In the genomic region with DNA sequence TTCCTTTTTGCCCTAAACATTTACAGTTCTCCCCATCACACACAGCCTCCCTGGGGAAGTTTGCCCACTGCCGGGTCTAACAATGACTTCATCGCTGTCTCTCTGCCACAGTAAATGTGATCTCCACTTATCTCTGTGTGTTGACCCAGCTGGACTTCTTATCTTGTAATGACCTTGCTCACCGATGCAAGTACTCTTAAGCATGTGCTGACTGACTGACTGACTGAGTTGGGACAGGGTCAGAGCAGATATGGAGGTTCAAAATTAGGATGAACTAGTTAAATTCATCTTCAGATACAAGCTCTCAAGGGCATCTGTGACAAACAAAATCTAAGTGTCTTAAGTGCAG, we compare ENCODE assay signal across 26 mouse cellular contexts.
DNase-seq lines count a peak whose midpoint lies in the region; ATAC-seq and TF ChIP-seq lines count a peak whose summit lies in the region.
"Had no signal": no experiment of that assay in that cellular context is flagged by ENCODE, and none has a peak within 500 bp of the region (broad histone marks: within the 10 kb centered on the region; RNA-seq: fewer than 3 reads in every experiment).

No protein-coding gene starts in this region.

- peak; percentile 7 to 17 for DNase-seq in heart, adult 18-20 months
- DNase-seq in heart, embryonic 10.5 days (ENCODE audit: low spot score): no peak
- no peak for DNase-seq in midbrain, embryonic 10.5 days (ENCODE audit: low spot score)
- no peak for DNase-seq in midbrain, embryonic 11.5 days (ENCODE audit: low spot score, missing footprints)
- no peak for DNase-seq in gastrocnemius, postnatal 14 days
- DNase-seq: adrenal gland, postnatal 10 days; B cell, adult 2 months; cerebellum, adult 11 months; cerebellum, adult 2 months; cerebellum, adult 9-11 months; cerebellum, postnatal 25 days; gastrocnemius, postnatal 10 days; heart, adult 11 months; heart, postnatal 36 days; kidney, adult 11 months had no signal

- H3K27ac ChIP-seq in heart, embryonic 10.5 days: no peak overlapping the region
- H3K27ac ChIP-seq in midbrain, embryonic 10.5 days (replicated peaks): peak overlapping the region; percentile 81
- no peak overlapping the region for H3K27ac ChIP-seq in midbrain, embryonic 11.5 days (ENCODE audit: low read depth, low read length)
- no peak overlapping the region; the same call in 1 of the 2 replicates for H3K27ac ChIP-seq in intestine, postnatal 0 days (ENCODE audit: low read depth, low read length)
- no peak overlapping the region for H3K27ac ChIP-seq in kidney, embryonic 16.5 days (ENCODE audit: low read length)
- H3K27ac ChIP-seq: embryonic facial prominence, embryonic 12.5 days; embryonic facial prominence, embryonic 15.5 days; forebrain, embryonic 12.5 days; forebrain, embryonic 15.5 days; hindbrain, embryonic 15.5 days had no signal

- no peak overlapping the region for H3K4me2 ChIP-seq in midbrain, embryonic 11.5 days
- no peak overlapping the region for H3K4me2 ChIP-seq in intestine, postnatal 0 days (replicated peaks; ENCODE audit: low read depth)
- H3K4me2 ChIP-seq in kidney, embryonic 16.5 days (replicated peaks; ENCODE audit: low read depth, low read length): no peak overlapping the region
- H3K4me2 ChIP-seq: embryonic facial prominence, embryonic 12.5 days; embryonic facial prominence, embryonic 15.5 days; forebrain, embryonic 12.5 days; forebrain, embryonic 15.5 days; heart, embryonic 11.5 days; hindbrain, embryonic 15.5 days had no signal

- H3K4me3 ChIP-seq in heart, embryonic 10.5 days: no peak overlapping the region
- H3K4me3 ChIP-seq in midbrain, embryonic 10.5 days: no peak overlapping the region
- H3K4me3 ChIP-seq in midbrain, embryonic 11.5 days (ENCODE audit: low read depth, low read length): no peak overlapping the region
- H3K4me3 ChIP-seq in intestine, postnatal 0 days (ENCODE audit: low read depth, low read length): no peak overlapping the region
- H3K4me3 ChIP-seq in kidney, embryonic 16.5 days (ENCODE audit: low read length): no peak overlapping the region
- H3K4me3 ChIP-seq: embryonic facial prominence, embryonic 12.5 days; embryonic facial prominence, embryonic 15.5 days; forebrain, embryonic 12.5 days; forebrain, embryonic 15.5 days; hindbrain, embryonic 15.5 days had no signal

- intact Hi-C loops in gastrocnemius, postnatal 14 days (cut with DNase I; ENCODE audit: low total_unique reads): no loop called here

- WGBS in heart, embryonic 10.5 days: 6% methylated on average over 3 of the region's 3 CpGs
- WGBS in midbrain, embryonic 10.5 days: 52% methylated on average over 3 of the region's 3 CpGs
- WGBS in midbrain, embryonic 11.5 days: 43% methylated on average over 3 of the region's 3 CpGs
- WGBS in intestine, postnatal 0 days: 28% methylated on average over 3 of the region's 3 CpGs
- WGBS in kidney, embryonic 16.5 days: 55% methylated on average over 3 of the region's 3 CpGs

- H3K9me3 ChIP-seq in heart, embryonic 10.5 days: no peaks in the 10 kb centered on the region
- H3K9me3 ChIP-seq in midbrain, embryonic 10.5 days (replicated peaks): no peaks in the 10 kb centered on the region; the same call in 1 of the 2 replicates
- no peaks in the 10 kb centered on the region for H3K9me3 ChIP-seq in midbrain, embryonic 11.5 days (ENCODE audit: control insufficient read depth, low read length)
- no peaks in the 10 kb centered on the region for H3K9me3 ChIP-seq in intestine, postnatal 0 days (ENCODE audit: control insufficient read depth)
- 0 out of 2 replicates have a peak, but pooled peaks cover 3% of the 10 kb centered on the region for H3K9me3 ChIP-seq in kidney, embryonic 16.5 days (ENCODE audit: low read length)
- H3K9me3 ChIP-seq: embryonic facial prominence, embryonic 12.5 days; embryonic facial prominence, embryonic 15.5 days; hindbrain, embryonic 15.5 days had no signal

- no peak for ATAC-seq in midbrain, embryonic 11.5 days (ENCODE audit: low FRiP score)
- peak; percentile 43; the same call in 1 of the 2 replicates for ATAC-seq in intestine, postnatal 0 days
- ATAC-seq in kidney, embryonic 16.5 days (ENCODE audit: low FRiP score, low TSS enrichment): no peak
- ATAC-seq: forebrain, embryonic 15.5 days; Patski had no signal

- H3K27me3 ChIP-seq in heart, embryonic 10.5 days (ENCODE audit: insufficient read depth, poor library complexity, severe bottlenecking): peaks cover 96% of the 10 kb centered on the region
- peaks cover 10% of the 10 kb centered on the region for H3K27me3 ChIP-seq in midbrain, embryonic 10.5 days (ENCODE audit: low read depth, poor library complexity, severe bottlenecking)
- H3K27me3 ChIP-seq in midbrain, embryonic 11.5 days (ENCODE audit: control insufficient read depth, insufficient read depth, low read length): no peaks in the 10 kb centered on the region
- 0 out of 2 replicates have a peak, but pooled peaks cover 3% of the 10 kb centered on the region for H3K27me3 ChIP-seq in intestine, postnatal 0 days (replicated peaks; ENCODE audit: control insufficient read depth, insufficient read depth, low read length)
- H3K27me3 ChIP-seq in kidney, embryonic 16.5 days (ENCODE audit: insufficient read depth, low read length): no peaks in the 10 kb centered on the region
- H3K27me3 ChIP-seq: CH12.LX; embryonic facial prominence, embryonic 12.5 days; embryonic facial prominence, embryonic 15.5 days; forebrain, embryonic 15.5 days had no signal

- H3K9ac ChIP-seq in midbrain, embryonic 11.5 days (ENCODE audit: low read length): no peak overlapping the region
- no peak overlapping the region for H3K9ac ChIP-seq in intestine, postnatal 0 days (ENCODE audit: low read depth, low read length)
- H3K9ac ChIP-seq in kidney, embryonic 16.5 days (replicated peaks; ENCODE audit: low read length): no peak overlapping the region
- H3K9ac ChIP-seq: embryonic facial prominence, embryonic 12.5 days; embryonic facial prominence, embryonic 15.5 days; forebrain, embryonic 12.5 days; forebrain, embryonic 15.5 days; hindbrain, embryonic 15.5 days had no signal

- peaks cover 23% of the 10 kb centered on the region for H3K4me1 ChIP-seq in heart, embryonic 10.5 days
- peaks cover 30% of the 10 kb centered on the region for H3K4me1 ChIP-seq in midbrain, embryonic 10.5 days
- peaks cover 16% of the 10 kb centered on the region for H3K4me1 ChIP-seq in midbrain, embryonic 11.5 days (ENCODE audit: control insufficient read depth, insufficient read depth, low read length)
- 0 out of 2 replicates have a peak, but pooled peaks cover 7% of the 10 kb centered on the region for H3K4me1 ChIP-seq in intestine, postnatal 0 days (replicated peaks; ENCODE audit: control insufficient read depth, insufficient read depth, low read length)
- H3K4me1 ChIP-seq in kidney, embryonic 16.5 days (ENCODE audit: insufficient read depth, low read length): peaks cover 9% of the 10 kb centered on the region

- H3K36me3 ChIP-seq in heart, embryonic 10.5 days: no peaks in the 10 kb centered on the region
- no peaks in the 10 kb centered on the region for H3K36me3 ChIP-seq in midbrain, embryonic 10.5 days
- no peaks in the 10 kb centered on the region for H3K36me3 ChIP-seq in midbrain, embryonic 11.5 days (ENCODE audit: control insufficient read depth, insufficient read depth, low read length)
- H3K36me3 ChIP-seq in intestine, postnatal 0 days (ENCODE audit: control insufficient read depth, insufficient read depth): no peaks in the 10 kb centered on the region
- no peaks in the 10 kb centered on the region for H3K36me3 ChIP-seq in kidney, embryonic 16.5 days (ENCODE audit: insufficient read depth, low read length)
- H3K36me3 ChIP-seq: embryonic facial prominence, embryonic 12.5 days; embryonic facial prominence, embryonic 15.5 days; forebrain, embryonic 12.5 days; forebrain, embryonic 15.5 days; G1E; hindbrain, embryonic 15.5 days had no signal

- TF ChIP-seq CTCF in intestine, postnatal 0 days (IDR thresholded peaks at IDR 0.05; ENCODE audit: low read depth): no peak

Comparison
In these comparisons a context has a peak if more than half of its experiments do, and no peak if none do; other contexts are left out.
1. DNase-seq: peak in heart, adult 18-20 months (2 of 2); none in heart, embryonic 10.5 days (single experiment), midbrain, embryonic 10.5 days (single experiment), midbrain, embryonic 11.5 days (single experiment) and gastrocnemius, postnatal 14 days (single experiment).